Mouse (Mus musculus) kidney, embryonic 15.5 days (tissue): Measurements from ENCODE around the gene Cd79a. TPM values are rescaled to one million over a fixed set of nuclear protein-coding genes. Genes with fewer than 3 reads are reported as not detected.
A peak's percentile ranks its signal among the peaks of the same experiment; 100 is the strongest.

Source experiments
- ATAC-seq: fragments of 200-750 bp; cut with Nextera tagmentation; replicated peaks from 2 replicates; pipeline ENCODE4 v1.8.0; 2017; ENCODE audit warnings: moderate TSS enrichment; ENCODE audit not compliant: low FRiP score
- H3K27ac ChIP-seq: fragments of 300-500 bp; sonication (generic); 2 replicates; pipeline ENCODE4 v1.5.1; 2015; ENCODE audit warnings: mild to moderate bottlenecking, inconsistent platforms
- H3K27me3 ChIP-seq: fragments of 300-500 bp; sonication (generic); 2 replicates; pipeline ENCODE4 v1.6.1; 2015; ENCODE audit warnings: inconsistent platforms
- H3K36me3 ChIP-seq: fragments of 300-500 bp; sonication (generic); 2 replicates; pipeline ENCODE4 v1.6.1; 2015; ENCODE audit warnings: inconsistent platforms
- H3K4me1 ChIP-seq: fragments of 300-500 bp; sonication (generic); 2 replicates; pipeline ENCODE4 v1.6.1; 2015; ENCODE audit warnings: inconsistent platforms
- H3K4me2 ChIP-seq: fragments of 300-500 bp; sonication (generic); 2 replicates; pipeline ENCODE4 v1.6.1; 2015; ENCODE audit warnings: moderate library complexity, mild to moderate bottlenecking, inconsistent platforms
- H3K4me3 ChIP-seq: fragments of 300-500 bp; sonication (generic); replicated peaks from 2 replicates; pipeline ENCODE4 v1.5.1; 2015; ENCODE audit warnings: mild to moderate bottlenecking, inconsistent platforms
- H3K9ac ChIP-seq: fragments of 300-500 bp; sonication (generic); 2 replicates; pipeline ENCODE4 v1.6.1; 2015; ENCODE audit warnings: mild to moderate bottlenecking, inconsistent platforms
- H3K9me3 ChIP-seq: fragments of 300-500 bp; sonication (generic); replicated peaks from 2 replicates; pipeline ENCODE4 v1.6.1; 2016; ENCODE audit warnings: inconsistent platforms
- WGBS: fragments of 180-500 bp; shearing (Covaris S2); methylation state at CpG from one replicate; pipeline ENCODE4 v1.1.7; 2015; ENCODE audit warnings: mixed read lengths; 5-methylcytosine and 5-hydroxymethylcytosine counted together
- polyA plus RNA-seq: library from polyadenylated mRNA; unstranded; fragments of >200 nt; fragmentation: Nextera tagmentation; extraction: Ambion mirVana; gene quantifications from 2 replicates; pipeline ENCODE4 v1.2.1, GENCODE M21; 2015

The Cd79a gene
- polyA plus RNA-seq, 1 experiment from 2014 or later, result 1.8 TPM

DNA sequence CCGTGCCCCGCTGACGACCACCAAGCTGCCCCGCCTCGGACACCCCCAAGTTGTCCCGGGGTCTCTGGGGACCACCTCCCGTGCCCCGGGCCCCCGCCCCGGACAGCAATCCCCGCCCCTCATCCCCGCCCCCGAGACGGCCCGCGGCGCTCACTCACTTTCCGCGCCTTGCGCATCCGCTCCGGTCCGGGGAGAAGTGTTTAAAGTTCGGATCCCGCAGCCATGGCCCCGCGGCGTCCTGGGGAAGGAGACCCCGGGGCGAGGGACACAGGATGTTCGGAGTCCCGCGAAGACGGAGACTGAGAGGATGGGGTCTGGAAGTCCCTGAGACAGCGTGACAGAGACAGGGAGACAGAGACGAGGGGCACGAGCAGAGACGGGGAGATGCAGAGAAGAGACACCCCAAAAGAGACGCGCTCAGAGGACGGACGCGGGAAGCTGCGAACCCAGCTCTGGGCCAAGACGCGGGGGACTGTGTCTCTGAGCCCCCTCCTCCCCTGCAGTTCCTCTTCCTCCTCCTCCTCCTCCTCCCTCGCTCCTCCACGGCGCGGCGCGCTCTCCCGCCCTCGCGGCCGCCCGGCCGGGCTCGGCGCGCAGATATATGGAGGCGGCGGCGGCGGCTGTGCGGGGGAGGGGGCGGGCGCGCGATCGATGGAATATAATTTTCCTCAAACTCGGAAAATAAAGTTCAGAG lies 47.2 kb downstream of the Cd79a start, which contains the start of gene Gm4881:
Gene Gm4881 (minus strand): TSS at position 238 of the 694 bp plus-strand sequence.
- no peak for ATAC-seq
- Histone ChIP-seq H3K27ac (no peak within 1 kb of the TSS), H3K9me3 (no peaks in the 10 kb centered on the region), H3K4me1 (peaks cover 14% of the 10 kb centered on the region), H3K27me3 (peaks cover 100% of the 10 kb centered on the region), H3K4me3 (peak within 1 kb of the TSS; percentile 40), H3K9ac (0 out of 2 replicates have a peak within 1 kb of the TSS, but pooled peaks have one; percentile 5), H3K4me2 (peak within 1 kb of the TSS; percentile 72), H3K36me3 (no peaks in the 10 kb centered on the region)
- WGBS, result under 1% methylated on average over 57 of the region's 72 CpGs

DNA sequence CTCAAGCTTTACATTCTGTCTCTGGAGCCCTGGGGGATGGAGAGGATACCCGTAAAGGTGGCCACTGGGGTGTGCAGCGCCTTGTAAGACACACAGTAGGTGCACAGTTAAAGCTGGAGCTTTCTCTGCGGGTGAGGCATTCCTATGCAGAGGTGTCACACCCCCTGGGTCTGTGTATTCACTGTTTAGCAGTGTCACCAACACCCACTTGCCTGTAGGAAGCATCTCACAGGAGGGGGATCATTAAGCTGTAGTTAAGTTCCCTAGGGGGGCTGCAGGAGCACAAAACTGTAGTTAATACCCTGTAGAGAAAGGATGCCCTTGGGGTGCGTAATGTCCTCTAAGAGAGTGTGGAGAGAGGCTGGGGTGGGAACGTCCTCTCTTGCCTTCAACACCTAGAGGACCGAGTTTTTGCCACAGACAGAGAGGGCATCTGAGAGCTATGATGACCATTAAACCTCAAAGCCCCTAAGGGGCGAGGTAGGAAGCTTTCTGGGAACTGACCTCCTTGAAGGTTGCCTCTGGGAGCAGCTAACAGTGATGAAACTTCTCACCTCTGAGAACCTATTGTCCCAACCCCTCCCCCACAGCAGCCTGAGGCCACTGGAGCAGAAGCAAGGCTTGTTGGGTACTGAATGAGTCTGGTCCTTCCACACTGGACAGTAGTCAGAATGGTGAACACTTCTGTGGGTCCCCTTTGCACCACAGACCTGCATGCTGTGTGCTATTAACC lies 50.3 kb downstream of the Cd79a start:
- no peak overlapping the region for H3K4me3 ChIP-seq
- 5% methylated on average over 7 of the region's 7 CpGs for WGBS
- no peaks in the 10 kb centered on the region for H3K9me3 ChIP-seq
- H3K4me1 ChIP-seq, result peaks cover 22% of the 10 kb centered on the region
- peaks cover 100% of the 10 kb centered on the region for H3K27me3 ChIP-seq
- H3K27ac ChIP-seq, result no peak overlapping the region
- no peaks in the 10 kb centered on the region for H3K36me3 ChIP-seq
- H3K4me2 ChIP-seq, result no peak overlapping the region
- no peak for ATAC-seq
- H3K9ac ChIP-seq, result no peak overlapping the region

DNA sequence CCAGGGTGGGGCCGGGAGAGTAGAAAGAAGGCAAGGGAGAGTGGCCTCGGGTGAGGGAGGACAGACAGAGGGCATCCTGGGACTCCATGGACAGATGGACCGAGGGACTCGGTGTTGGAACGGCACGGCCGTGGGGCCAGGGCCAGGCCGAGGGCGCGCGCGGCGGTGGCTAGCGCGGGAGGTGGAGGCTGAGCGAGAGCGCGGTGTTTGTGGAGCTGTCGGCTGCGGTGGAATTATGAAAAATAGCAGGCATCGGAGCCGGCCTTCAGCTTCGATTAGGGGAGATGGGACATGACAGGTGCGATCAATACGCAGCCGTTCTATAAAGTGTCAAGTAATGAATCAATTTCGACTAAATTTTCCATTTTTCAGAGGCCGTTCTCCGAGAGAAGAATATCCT lies 51.6 kb downstream of the Cd79a start:
- Histone ChIP-seq H3K9ac (no peak overlapping the region), H3K4me1 (peaks cover 18% of the 10 kb centered on the region), H3K36me3 (no peaks in the 10 kb centered on the region), H3K4me3 (no peak overlapping the region), H3K27me3 (peaks cover 100% of the 10 kb centered on the region), H3K4me2 (no peak overlapping the region), H3K9me3 (no peaks in the 10 kb centered on the region), H3K27ac (no peak overlapping the region)
- ATAC-seq, result no peak
- WGBS, result under 1% methylated on average over 29 of the region's 29 CpGs

DNA sequence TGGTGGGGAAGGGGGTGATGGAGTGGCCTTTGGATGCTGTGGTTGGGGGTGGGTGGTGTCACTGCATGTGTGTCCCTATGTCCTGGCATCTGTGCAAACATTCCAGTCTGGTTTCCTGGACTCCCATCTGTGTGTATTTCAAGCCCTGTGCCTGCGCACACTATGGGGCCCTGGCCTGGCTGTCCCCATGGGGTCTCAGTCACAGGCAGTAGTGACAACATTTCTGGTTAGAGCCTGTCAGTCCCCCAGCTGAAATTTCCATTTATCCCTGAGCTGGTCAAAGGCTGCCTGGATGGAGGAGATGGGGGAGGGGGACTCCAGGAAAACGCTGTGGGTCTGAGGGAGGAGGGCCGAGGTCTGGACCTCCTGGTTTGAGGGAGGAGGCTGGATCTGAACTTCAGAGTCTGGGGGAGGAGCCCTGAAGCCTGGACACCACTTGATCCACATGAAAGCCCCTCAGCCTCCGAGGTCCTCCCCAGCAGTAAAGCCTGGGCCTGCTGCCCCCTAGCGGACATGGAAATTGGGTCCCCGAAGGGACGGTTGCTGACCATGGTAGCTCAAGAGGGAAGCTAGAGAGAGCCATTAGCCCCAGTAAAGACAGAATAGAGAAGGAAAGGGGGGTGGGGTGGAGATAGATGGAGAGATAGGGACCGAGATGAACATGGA lies 52.9 kb downstream of the Cd79a start:
- Histone ChIP-seq H3K27me3 (peaks cover 100% of the 10 kb centered on the region), H3K4me2 (0 out of 2 replicates have a peak overlapping the region, but pooled peaks have one; percentile 1), H3K4me3 (no peak overlapping the region), H3K4me1 (peaks cover 21% of the 10 kb centered on the region), H3K27ac (no peak overlapping the region), H3K36me3 (no peaks in the 10 kb centered on the region), H3K9me3 (no peaks in the 10 kb centered on the region), H3K9ac (no peak overlapping the region)
- peak; percentile 50 for ATAC-seq
- under 1% methylated on average over 8 of the region's 8 CpGs for WGBS

Other genes with a start within 250 kb of the Cd79a start
- not detected in 2 replicates for gene Tex101, start 220.7 kb upstream of the Cd79a start, polyA plus RNA-seq
- gene BC049730, start 188.1 kb upstream of the Cd79a start, polyA plus RNA-seq, result not detected in 2 replicates
- gene Gm4763, start 170.5 kb upstream of the Cd79a start, polyA plus RNA-seq, result not detected in 2 replicates
- 0.36 and 0.38 TPM in 2 replicates for gene Cd177, start 137.1 kb upstream of the Cd79a start, polyA plus RNA-seq
- not detected in 2 replicates for gene Ceacam10, start 120.2 kb upstream of the Cd79a start, polyA plus RNA-seq
- gene Gm9844, start 35.2 kb upstream of the Cd79a start, polyA plus RNA-seq, result 15.3 TPM in 2 replicates
- not detected in 2 replicates for gene Lypd4, start 27.4 kb upstream of the Cd79a start, polyA plus RNA-seq
- not detected in 2 replicates for gene Dmrtc2, start 27.3 kb upstream of the Cd79a start, polyA plus RNA-seq
- 2,383 and 2,806 TPM in 2 replicates for gene Rps19, start 13.0 kb upstream of the Cd79a start, polyA plus RNA-seq
- 92.5 and 101 TPM in 2 replicates for gene Arhgef1, start 5.5 kb downstream of the Cd79a start, polyA plus RNA-seq
- not detected in 2 replicates for gene Gm4881, start 47.1 kb downstream of the Cd79a start, polyA plus RNA-seq
- 143 and 153 TPM in 2 replicates for gene Rabac1, start 75.4 kb downstream of the Cd79a start, polyA plus RNA-seq
- gene Atp1a3, start 108.6 kb downstream of the Cd79a start, polyA plus RNA-seq, result 0.68 and 2.1 TPM in 2 replicates
- gene Grik5, start 175.0 kb downstream of the Cd79a start, polyA plus RNA-seq, result 5.1 and 7.0 TPM in 2 replicates
- gene Zfp574, start 175.2 kb downstream of the Cd79a start, polyA plus RNA-seq, result 33.9 and 37.1 TPM in 2 replicates